Mouse (Mus musculus) stomach, postnatal 0 days (tissue): ENCODE results near the gene Cdcp2. TPM values are rescaled to one million over a fixed set of nuclear protein-coding genes. Genes with fewer than 3 reads are reported as not detected.
A peak's percentile ranks its signal among the peaks of the same experiment; 100 is the strongest.

Source experiments
- ATAC-seq: fragments of 200-750 bp; cut with Nextera tagmentation; 2 replicates; pipeline ENCODE4 v1.8.0; 2017; ENCODE audit not compliant: low FRiP score, low TSS enrichment
- DNase-seq: peaks from one replicate; pipeline ENCODE4 v3.0.0-alpha.2; 2016; ENCODE audit warnings: low spot score
- H3K27ac ChIP-seq: fragments of 300-500 bp; sonication (generic); replicated peaks from 2 replicates; pipeline ENCODE4 v1.5.1; 2014; ENCODE audit warnings: mild to moderate bottlenecking, control low read depth
- H3K27me3 ChIP-seq: fragments of 300-500 bp; sonication (generic); 2 replicates; pipeline ENCODE4 v1.6.1; 2014; ENCODE audit warnings: low read length; ENCODE audit not compliant: control insufficient read depth, insufficient read depth
- H3K36me3 ChIP-seq: fragments of 300-500 bp; sonication (generic); 2 replicates; pipeline ENCODE4 v1.6.1; 2014; ENCODE audit warnings: low read length, mixed read lengths; ENCODE audit not compliant: control insufficient read depth, insufficient read depth
- H3K4me1 ChIP-seq: fragments of 300-500 bp; sonication (generic); replicated peaks from 2 replicates; pipeline ENCODE4 v1.6.1; 2014; ENCODE audit warnings: antibody characterized with exemption; ENCODE audit not compliant: control insufficient read depth, insufficient read depth
- H3K4me2 ChIP-seq: fragments of 300-500 bp; sonication (generic); replicated peaks from 2 replicates; pipeline ENCODE4 v1.6.1; 2014; ENCODE audit warnings: low read depth, mild to moderate bottlenecking, control low read depth, moderate library complexity
- H3K4me3 ChIP-seq: fragments of 300-500 bp; sonication (generic); 2 replicates; pipeline ENCODE4 v1.5.1; 2014; ENCODE audit warnings: low read depth, low read length, control low read depth
- H3K9ac ChIP-seq: fragments of 300-500 bp; sonication (generic); 2 replicates; pipeline ENCODE4 v1.6.1; 2014; ENCODE audit warnings: mild to moderate bottlenecking, low read length, control low read depth, mixed read lengths
- H3K9me3 ChIP-seq: fragments of 300-500 bp; sonication (generic); 2 replicates; pipeline ENCODE4 v1.6.1; 2016; ENCODE audit warnings: low read length; ENCODE audit not compliant: control insufficient read depth
- CTCF ChIP-seq: IDR thresholded peaks from 2 replicates; pipeline ENCODE4 v1.5.1; 2016; ENCODE audit warnings: antibody characterized with exemption, low read depth, mild to moderate bottlenecking, moderate library complexity
- EP300 ChIP-seq: optimal IDR thresholded peaks from 2 replicates; pipeline ENCODE3; 2016; ENCODE audit warnings: antibody characterized with exemption
- WGBS: fragments of 180-500 bp; shearing (Covaris S2); extraction: QIAGEN DNeasy Blood & Tissue Kit; methylation state at CpG from one replicate; pipeline ENCODE4 v1.1.7; 2014; 5-methylcytosine and 5-hydroxymethylcytosine counted together
- polyA plus RNA-seq: library from polyadenylated mRNA; unstranded; fragments of >200 nt; fragmentation: Nextera tagmentation; extraction: Ambion mirVana; gene quantifications from 2 replicates; pipeline ENCODE4 v1.2.1, GENCODE M21; 2015

The Cdcp2 gene
- polyA plus RNA-seq, 1 experiment from 2014 or later, result not detected

GRCm38 (mm10) chr4:107127901-107128669, 31.4 kb downstream of the Cdcp2 start:
- H3K4me2 ChIP-seq, result no peak overlapping the region
- no peak overlapping the region; the same call in 1 of the 2 replicates for H3K27ac ChIP-seq

GRCm38 (mm10) chr4:107129373-107129772, 32.7 kb downstream of the Cdcp2 start:
- Histone ChIP-seq H3K4me3 (no peak overlapping the region), H3K4me1 (no peaks in the 10 kb centered on the region), H3K36me3 (no peaks in the 10 kb centered on the region), H3K4me2 (no peak overlapping the region), H3K9ac (no peak overlapping the region), H3K27ac (no peak overlapping the region), H3K9me3 (no peaks in the 10 kb centered on the region), H3K27me3 (no peaks in the 10 kb centered on the region)
- DNase-seq, result no peak
- TF ChIP-seq EP300 (no peak), CTCF (no peak)
- ATAC-seq, result 0 out of 2 replicates have a peak, but pooled peaks have one; percentile 27
- 78% methylated on average over 8 of the region's 8 CpGs for WGBS

More at GRCm38 (mm10) chr4:107127901-107128669, 31.4 kb downstream of the Cdcp2 start:
- ATAC-seq (peak; percentile 49), DNase-seq (peak; percentile 60)
- WGBS, result 45% methylated on average over 13 of the region's 13 CpGs
- Histone ChIP-seq H3K4me3 (no peak overlapping the region), H3K27me3 (no peaks in the 10 kb centered on the region), H3K9ac (no peak overlapping the region), H3K36me3 (no peaks in the 10 kb centered on the region), H3K4me1 (no peaks in the 10 kb centered on the region; the same call in 1 of the 2 replicates), H3K9me3 (no peaks in the 10 kb centered on the region)
- no peak for TF ChIP-seq EP300
- TF ChIP-seq CTCF, result no peak

GRCm38 (mm10) chr4:107130534-107130933, 33.8 kb downstream of the Cdcp2 start:
- no peaks in the 10 kb centered on the region for H3K4me1 ChIP-seq
- H3K9ac ChIP-seq, result no peak overlapping the region
- H3K4me3 ChIP-seq, result no peak overlapping the region
- 32% methylated on average over 9 of the region's 9 CpGs for WGBS
- no peak for DNase-seq
- H3K27me3 ChIP-seq, result no peaks in the 10 kb centered on the region
- H3K36me3 ChIP-seq, result no peaks in the 10 kb centered on the region
- no peak overlapping the region for H3K27ac ChIP-seq
- H3K4me2 ChIP-seq, result no peak overlapping the region
- TF ChIP-seq EP300 (no peak), CTCF (no peak)
- H3K9me3 ChIP-seq, result no peaks in the 10 kb centered on the region
- no peak for ATAC-seq

GRCm38 (mm10) chr4:107134891-107135290, 38.2 kb downstream of the Cdcp2 start:
- no peak for ATAC-seq
- Histone ChIP-seq H3K9me3 (no peaks in the 10 kb centered on the region), H3K36me3 (0 out of 2 replicates have a peak, but pooled peaks cover 6% of the 10 kb centered on the region), H3K4me1 (no peaks in the 10 kb centered on the region), H3K27ac (no peak overlapping the region), H3K4me3 (no peak overlapping the region), H3K9ac (no peak overlapping the region), H3K27me3 (no peaks in the 10 kb centered on the region), H3K4me2 (no peak overlapping the region)
- no peak for DNase-seq
- WGBS, result 78% methylated on average over 3 of the region's 3 CpGs
- no peak for TF ChIP-seq EP300
- TF ChIP-seq CTCF, result no peak

- Histone ChIP-seq H3K4me3 (no peak overlapping the region), H3K9me3 (no peaks in the 10 kb centered on the region), H3K27ac (no peak overlapping the region), H3K4me2 (no peak overlapping the region), H3K9ac (no peak overlapping the region), H3K27me3 (no peaks in the 10 kb centered on the region), H3K4me1 (no peaks in the 10 kb centered on the region; the same call in 1 of the 2 replicates), H3K36me3 (0 out of 2 replicates have a peak, but pooled peaks cover 6% of the 10 kb centered on the region)
- TF ChIP-seq CTCF (no peak), EP300 (no peak)
- WGBS, result 63% methylated on average over 5 of the region's 5 CpGs
- DNase-seq (no peak), ATAC-seq (no peak)
These were observed 39.0 kb downstream of the Cdcp2 start for GRCm38 (mm10) chr4:107135663-107136062.

- no peak for DNase-seq
- Histone ChIP-seq H3K36me3 (0 out of 2 replicates have a peak, but pooled peaks cover 6% of the 10 kb centered on the region), H3K4me1 (no peaks in the 10 kb centered on the region; the same call in 1 of the 2 replicates), H3K27ac (no peak overlapping the region), H3K9me3 (no peaks in the 10 kb centered on the region), H3K4me2 (no peak overlapping the region), H3K9ac (no peak overlapping the region), H3K4me3 (no peak overlapping the region), H3K27me3 (no peaks in the 10 kb centered on the region)
- TF ChIP-seq EP300 (no peak), CTCF (no peak)
- WGBS, result 66% methylated on average over 3 of the region's 3 CpGs
- ATAC-seq, result no peak
These were observed 39.8 kb downstream of the Cdcp2 start for GRCm38 (mm10) chr4:107136531-107136930.
